Mouse (Mus musculus): ENCODE measurements around the gene Mgp.

GRCm38 (mm10) chr6:136848971-136849370 is 26.7 kb downstream of the Mgp start:
- TF ChIP-seq ZC3H11A (IDR thresholded peaks at IDR 0.05; ENCODE audit: borderline replicate concordance, low read depth, low read length) (no peak), CHD2 (IDR thresholded peaks at IDR 0.05; ENCODE audit: low read depth, low read length) (no peak), MAFK (IDR thresholded peaks at IDR 0.05; ENCODE audit: insufficient read depth, low read depth, low read length) (no peak), HCFC1 (IDR thresholded peaks at IDR 0.05; ENCODE audit: borderline replicate concordance, insufficient read depth, low read length) (no peak)
